ENCODE assay signal across 8 mouse cellular contexts in genomic region chr6:92728084-92728483, GRCm38 (mm10). TPM values are rescaled to one million over a fixed set of nuclear protein-coding genes. Genes with fewer than 3 reads are reported as not detected.
DNase-seq lines count a peak whose midpoint lies in the region; ATAC-seq and TF ChIP-seq lines count a peak whose summit lies in the region.

No protein-coding gene starts in this region.

- no peak; the same call in 1 of the 2 replicates for TF ChIP-seq RAD21 in CH12.LX (IDR thresholded peaks at IDR 0.05; ENCODE audit: low read depth, low read length)

- no peaks in the 10 kb centered on the region for H3K36me3 ChIP-seq in CH12.LX (replicated peaks in 1 of 2; ENCODE audit: control insufficient read depth in 1 of 2, insufficient read depth in 1 of 2, low read length in 1 of 2)
- H3K36me3 ChIP-seq in heart, embryonic 11.5 days (ENCODE audit: control insufficient read depth, insufficient read depth, low read length), result no peaks in the 10 kb centered on the region
- H3K36me3 ChIP-seq in kidney, embryonic 14.5 days (ENCODE audit: control insufficient read depth, insufficient read depth, low read length), result no peaks in the 10 kb centered on the region
- no peaks in the 10 kb centered on the region for H3K36me3 ChIP-seq in limb, embryonic 13.5 days

- peak in 1 of 2 experiments; percentile 11; a peak in 1 of 4 replicates for TF ChIP-seq CTCF in CH12.LX (conservative IDR thresholded peaks at IDR 0.05 in 1 of 2, IDR thresholded peaks at IDR 0.05 in 1 of 2; ENCODE audit: low read depth in 2 of 2, low read length in 2 of 2)
- TF ChIP-seq CTCF in embryonic fibroblast, embryonic 13.5 days (IDR thresholded peaks at IDR 0.05; ENCODE audit: borderline replicate concordance, insufficient read depth, low read length), result peak; percentile 70

- dilution Hi-C loops in CH12.LX (cut with MboI; ENCODE audit: extremely low pct_ligation_motif_present, extremely low pct_unique_long_range_greater_than_20kb, low sequenced_read_pairs), result no loop called here

- no peak for TF ChIP-seq EP300 in CH12.LX (IDR thresholded peaks at IDR 0.05; ENCODE audit: low read length)

- no peak overlapping the region for H3K27ac ChIP-seq in CH12.LX (ENCODE audit: insufficient read depth, low read depth)
- H3K27ac ChIP-seq in embryonic fibroblast, embryonic 13.5 days (ENCODE audit: insufficient read depth, low read length), result no peak overlapping the region
- H3K27ac ChIP-seq in heart, embryonic 11.5 days (ENCODE audit: low read depth, low read length), result no peak overlapping the region
- no peak overlapping the region for H3K27ac ChIP-seq in kidney, embryonic 14.5 days (ENCODE audit: low read depth, low read length)
- H3K27ac ChIP-seq in limb, embryonic 13.5 days, result no peak overlapping the region

- no peaks in the 10 kb centered on the region for H3K4me1 ChIP-seq in CH12.LX (ENCODE audit: control insufficient read depth in 1 of 2, insufficient read depth in 2 of 2)
- H3K4me1 ChIP-seq in embryonic fibroblast, embryonic 13.5 days (ENCODE audit: control insufficient read depth, insufficient read depth, low read length), result peaks cover 4% of the 10 kb centered on the region; the same call in 1 of the 2 replicates
- H3K4me1 ChIP-seq in heart, embryonic 11.5 days (ENCODE audit: control insufficient read depth, insufficient read depth, low read length), result peaks cover 3% of the 10 kb centered on the region; the same call in 1 of the 2 replicates
- H3K4me1 ChIP-seq in kidney, embryonic 14.5 days (ENCODE audit: control insufficient read depth, insufficient read depth, low read length), result peaks cover 5% of the 10 kb centered on the region; the same call in 1 of the 2 replicates
- H3K4me1 ChIP-seq in limb, embryonic 13.5 days, result peaks cover 15% of the 10 kb centered on the region

- no peak for ATAC-seq in heart, embryonic 11.5 days (replicated peaks; ENCODE audit: insufficient number of reproducible peaks, low FRiP score, low TSS enrichment)
- 0 out of 2 replicates have a peak, but pooled peaks have one; percentile 55 for ATAC-seq in kidney, embryonic 14.5 days (ENCODE audit: low FRiP score, low TSS enrichment)
- no peak for ATAC-seq in limb, embryonic 13.5 days (ENCODE audit: low FRiP score, low read depth)

- H3K4me2 ChIP-seq in CH12.LX (ENCODE audit: insufficient read depth, low read depth, poor library complexity, severe bottlenecking), result no peak overlapping the region
- peak overlapping the region; percentile 43 for H3K4me2 ChIP-seq in heart, embryonic 11.5 days
- H3K4me2 ChIP-seq in kidney, embryonic 14.5 days (replicated peaks; ENCODE audit: low read depth, low read length), result no peak overlapping the region
- 0 out of 2 replicates have a peak overlapping the region, but pooled peaks have one; percentile 7 for H3K4me2 ChIP-seq in limb, embryonic 13.5 days (replicated peaks)

- no peak overlapping the region for H3K4me3 ChIP-seq in CH12.LX (replicated peaks in 1 of 3; ENCODE audit: low read depth in 2 of 3, low read length in 2 of 3, poor library complexity in 1 of 3)
- H3K4me3 ChIP-seq in embryonic fibroblast, embryonic 13.5 days (ENCODE audit: insufficient read depth, low read length), result no peak overlapping the region
- no peak overlapping the region for H3K4me3 ChIP-seq in heart, embryonic 11.5 days (ENCODE audit: low read depth, low read length)
- no peak overlapping the region for H3K4me3 ChIP-seq in kidney, embryonic 14.5 days (ENCODE audit: low read length)
- no peak overlapping the region for H3K4me3 ChIP-seq in limb, embryonic 13.5 days

- H3K27me3 ChIP-seq in CH12.LX (replicated peaks), result no peaks in the 10 kb centered on the region
- H3K27me3 ChIP-seq in heart, embryonic 11.5 days (ENCODE audit: control insufficient read depth, insufficient read depth, low read length), result no peaks in the 10 kb centered on the region
- no peaks in the 10 kb centered on the region for H3K27me3 ChIP-seq in kidney, embryonic 14.5 days (ENCODE audit: control insufficient read depth, insufficient read depth, low read length)
- H3K27me3 ChIP-seq in limb, embryonic 13.5 days, result no peaks in the 10 kb centered on the region

- WGBS in heart, embryonic 11.5 days (ENCODE audit: insufficient replicate concordance), result 5% methylated on average over 10 of the region's 10 CpGs
- 2% methylated on average over 10 of the region's 10 CpGs for WGBS in kidney, embryonic 14.5 days
- 2% methylated on average over 10 of the region's 10 CpGs for WGBS in limb, embryonic 13.5 days

- peak; percentile 0 for DNase-seq in CH12.LX (ENCODE audit: extremely low read depth)
- peak; percentile 92 for DNase-seq in brain, adult 2 months (ENCODE audit: low read depth, low spot score)
- DNase-seq in neural tube, embryonic 10.5 days (ENCODE audit: extremely low spot score, low spot score), result peak; percentile 89
- peak; percentile 97 for DNase-seq in testis, postnatal 10 days (ENCODE audit: low spot score)

- no peak overlapping the region for H3K9ac ChIP-seq in CH12.LX (ENCODE audit: insufficient read depth, low read depth)
- H3K9ac ChIP-seq in heart, embryonic 11.5 days (ENCODE audit: low read depth, low read length), result peak overlapping the region; percentile 28; the same call in 1 of the 2 replicates
- H3K9ac ChIP-seq in kidney, embryonic 14.5 days (ENCODE audit: low read depth, low read length), result no peak overlapping the region
- H3K9ac ChIP-seq in limb, embryonic 13.5 days, result no peak overlapping the region

- H3K79me2 ChIP-seq in CH12.LX (replicated peaks; ENCODE audit: control insufficient read depth, extremely low read depth, insufficient read depth, poor library complexity, severe bottlenecking), result no peaks in the 10 kb centered on the region

- in situ Hi-C loops in CH12.LX (cut with MboI; ENCODE audit: low pct_ligation_motif_present, low pct_unique_long_range_greater_than_20kb, low sequenced_read_pairs), result no loop called here

- H3K9me3 ChIP-seq in CH12.LX (replicated peaks; ENCODE audit: low read length), result peaks cover 65% of the 10 kb centered on the region
- H3K9me3 ChIP-seq in heart, embryonic 11.5 days (replicated peaks; ENCODE audit: control insufficient read depth, low read length), result no peaks in the 10 kb centered on the region
- H3K9me3 ChIP-seq in kidney, embryonic 14.5 days (ENCODE audit: control insufficient read depth, low read length), result no peaks in the 10 kb centered on the region
- 0 out of 2 replicates have a peak, but pooled peaks cover under 1% of the 10 kb centered on the region for H3K9me3 ChIP-seq in limb, embryonic 13.5 days

- no peak for TF ChIP-seq POLR2A in CH12.LX (IDR thresholded peaks at IDR 0.05; ENCODE audit: low read depth, low read length)
- no peak for TF ChIP-seq POLR2A in embryonic fibroblast, embryonic 13.5 days (IDR thresholded peaks at IDR 0.05; ENCODE audit: low read depth, low read length)

TF ChIP-seq in CH12.LX, 34 proteins besides CTCF, POLR2A, EP300 and RAD21:
- TF ChIP-seq E2F4 (IDR thresholded peaks at IDR 0.05; ENCODE audit: insufficient replicate concordance, low read depth, low read length), result no peak
- TF ChIP-seq SIN3A (IDR thresholded peaks at IDR 0.05; ENCODE audit: low read length), result no peak
- no peak for TF ChIP-seq RCOR1 (conservative IDR thresholded peaks at IDR 0.05; ENCODE audit: low read depth, low read length)
- no peak for TF ChIP-seq ETS1 (conservative IDR thresholded peaks at IDR 0.05; ENCODE audit: low read depth, low read length)
- no peak for TF ChIP-seq MAX (IDR thresholded peaks at IDR 0.05; ENCODE audit: low read length)
- TF ChIP-seq ZC3H11A (IDR thresholded peaks at IDR 0.05; ENCODE audit: low read depth, low read length), result no peak
- TF ChIP-seq GABPA (IDR thresholded peaks at IDR 0.05; ENCODE audit: insufficient replicate concordance, low read depth, low read length), result no peak
- no peak for TF ChIP-seq NRF1 (IDR thresholded peaks at IDR 0.05; ENCODE audit: low read depth, low read length)
- no peak for TF ChIP-seq PAX5 (IDR thresholded peaks at IDR 0.05; ENCODE audit: low read length)

RNA-seq across cellular contexts. Expression of gene Prickle2, which starts 22.1 kb away (rescaled TPM):
- total RNA-seq in CH12.LX (2012; rRNA removed) (not detected in 2 replicates), CH12.LX (2014; rRNA removed) (not detected in 2 replicates)
- not detected in 2 replicates for polyA plus RNA-seq in CH12.LX (2012; ENCODE audit: insufficient read length, low read depth)
- 8.7 and 10.4 TPM in 2 replicates for polyA plus RNA-seq in embryonic fibroblast, embryonic 13.5 days (2011; ENCODE audit: insufficient read length, low read depth, missing spikeins)
- 6.4 and 6.6 TPM in 2 replicates for polyA plus RNA-seq in heart, embryonic 11.5 days (2014; fragmentation: Nextera tagmentation; extraction: Ambion mirVana)
- polyA plus RNA-seq in kidney, embryonic 14.5 days (2014; fragmentation: Nextera tagmentation; extraction: Ambion mirVana), result 5.8 and 7.4 TPM in 2 replicates
- polyA plus RNA-seq in limb, embryonic 13.5 days (2015; fragmentation: Nextera tagmentation; extraction: Ambion mirVana), result 6.1 and 6.3 TPM in 2 replicates

Comparison
In these comparisons a context has a peak if more than half of its experiments do, and no peak if none do; other contexts are left out.
1. DNase-seq: peak in every context shown above with its lines; median percentile 97 in testis, postnatal 10 days; 92 in brain, adult 2 months; 89 in neural tube, embryonic 10.5 days; 0 in CH12.LX.
2. H3K4me2 ChIP-seq: peak in heart, embryonic 11.5 days (single experiment) and limb, embryonic 13.5 days (single experiment); none in CH12.LX (single experiment) and kidney, embryonic 14.5 days (single experiment).